Mouse (Mus musculus): Measurements from ENCODE around the gene Vldlr. TPM values are rescaled to one million over a fixed set of nuclear protein-coding genes. Genes with fewer than 3 reads are reported as not detected.

Vldlr gene
- total and polyA plus RNA-seq, 2 experiments from 2014 or later: 34.2 to 44.6 TPM

DNA sequence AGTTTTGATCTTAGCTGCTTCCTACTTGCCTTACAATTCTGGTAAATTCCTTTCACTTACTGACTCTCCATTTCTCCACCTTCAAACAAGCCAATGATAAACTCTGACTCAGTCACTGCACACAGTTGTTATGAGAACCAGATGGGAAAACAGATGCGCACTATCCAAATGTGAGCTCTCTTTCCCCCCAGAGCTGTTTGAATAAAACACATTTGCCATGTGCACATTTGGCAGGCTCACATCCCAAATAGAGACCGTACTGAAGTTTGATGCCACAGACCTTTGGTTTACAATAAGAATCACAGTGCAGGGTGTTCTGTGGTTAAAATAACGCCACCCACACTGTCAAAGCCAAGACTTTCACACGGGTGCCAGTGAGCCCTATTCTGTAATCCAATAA lies 43.8 kb downstream of the Vldlr start:
- Histone ChIP-seq H3K9ac (replicated peaks; ENCODE audit: low read length) (no peak overlapping the region), H3K4me1 (ENCODE audit: insufficient read depth, low read length) (no peaks in the 10 kb centered on the region), H3K27ac (no peak overlapping the region), H3K27me3 (ENCODE audit: insufficient read depth, low read length) (no peaks in the 10 kb centered on the region), H3K36me3 (ENCODE audit: insufficient read depth, low read length) (no peaks in the 10 kb centered on the region), H3K9me3 (ENCODE audit: low read length) (no peaks in the 10 kb centered on the region), H3K4me3 (ENCODE audit: low read length) (no peak overlapping the region), H3K4me2 (ENCODE audit: low read depth, low read length) (no peak overlapping the region)
- DNase-seq (ENCODE audit: low spot score) (peak; percentile 26), ATAC-seq (no peak)
- 55% methylated on average over 4 of the region's 4 CpGs for WGBS
- TF ChIP-seq CTCF (IDR thresholded peaks at IDR 0.05; ENCODE audit: low read depth): no peak

DNA sequence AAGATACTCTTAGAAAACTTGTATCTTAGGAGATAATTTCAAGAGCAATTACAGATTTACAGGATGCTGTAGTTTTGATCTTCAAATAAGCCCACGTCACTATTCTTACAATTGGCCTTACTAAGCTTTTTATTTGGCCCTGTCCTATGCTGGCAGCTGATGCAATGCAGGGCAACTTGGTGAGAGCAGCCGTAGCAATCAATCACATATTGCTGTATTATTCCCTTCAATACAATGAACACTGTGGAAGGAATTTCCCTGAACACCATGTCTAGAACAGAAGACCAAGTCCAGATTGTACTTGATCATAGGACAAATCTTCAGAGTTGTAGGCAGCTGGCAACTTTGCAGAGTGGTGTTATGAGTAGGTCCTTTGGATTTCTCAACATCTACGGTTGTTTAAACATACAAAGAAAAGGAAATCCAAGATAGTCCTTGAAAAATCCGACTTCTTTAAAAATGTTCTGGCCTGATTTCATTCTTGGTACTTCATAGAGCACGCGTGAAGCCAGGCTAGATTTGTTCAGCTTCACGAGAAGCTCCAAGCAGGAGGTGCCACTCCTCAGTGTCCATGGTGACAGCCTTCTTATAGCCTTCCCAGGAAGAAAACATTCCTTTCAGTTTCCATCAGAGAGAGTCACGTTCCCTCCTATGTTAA lies 44.5 kb downstream of the Vldlr start:
- Histone ChIP-seq H3K27ac (no peak overlapping the region), H3K4me3 (ENCODE audit: low read length) (no peak overlapping the region), H3K4me2 (ENCODE audit: low read depth, low read length) (no peak overlapping the region), H3K4me1 (ENCODE audit: insufficient read depth, low read length) (no peaks in the 10 kb centered on the region), H3K36me3 (ENCODE audit: insufficient read depth, low read length) (no peaks in the 10 kb centered on the region), H3K27me3 (ENCODE audit: insufficient read depth, low read length) (no peaks in the 10 kb centered on the region), H3K9me3 (ENCODE audit: low read length) (no peaks in the 10 kb centered on the region), H3K9ac (replicated peaks; ENCODE audit: low read length) (no peak overlapping the region)
- no peak for TF ChIP-seq CTCF (IDR thresholded peaks at IDR 0.05; ENCODE audit: low read depth)
- DNase-seq (ENCODE audit: low spot score) (no peak), ATAC-seq (no peak)
- 79% methylated on average over 8 of the region's 8 CpGs for WGBS

GRCm38 (mm10) chr19:27262141-27262540 lies 45.9 kb downstream of the Vldlr start:
- H3K27me3 ChIP-seq (ENCODE audit: insufficient read depth, low read length): no peaks in the 10 kb centered on the region
- 81% methylated on average over 3 of the region's 3 CpGs for WGBS
- ATAC-seq (no peak), DNase-seq (ENCODE audit: low spot score) (no peak)
- H3K4me2 ChIP-seq (ENCODE audit: low read depth, low read length): no peak overlapping the region
- H3K9ac ChIP-seq (replicated peaks; ENCODE audit: low read length): no peak overlapping the region
- no peaks in the 10 kb centered on the region for H3K4me1 ChIP-seq (ENCODE audit: insufficient read depth, low read length)
- H3K9me3 ChIP-seq (ENCODE audit: low read length): no peaks in the 10 kb centered on the region
- no peak overlapping the region for H3K4me3 ChIP-seq (ENCODE audit: low read length)
- no peak overlapping the region for H3K27ac ChIP-seq
- H3K36me3 ChIP-seq (ENCODE audit: insufficient read depth, low read length): no peaks in the 10 kb centered on the region
- no peak for TF ChIP-seq CTCF (IDR thresholded peaks at IDR 0.05; ENCODE audit: low read depth)

GRCm38 (mm10) chr19:27273385-27273784 lies 57.1 kb downstream of the Vldlr start:
- 76% methylated on average over 2 of the region's 2 CpGs for WGBS

GRCm38 (mm10) chr19:27274382-27274781 lies 58.1 kb downstream of the Vldlr start:
- no peaks in the 10 kb centered on the region for H3K4me1 ChIP-seq (ENCODE audit: insufficient read depth, low read length)
- H3K4me2 ChIP-seq (ENCODE audit: low read depth, low read length): no peak overlapping the region
- H3K9ac ChIP-seq (replicated peaks; ENCODE audit: low read length): no peak overlapping the region
- no peak for DNase-seq (ENCODE audit: low spot score)
- H3K27me3 ChIP-seq (ENCODE audit: insufficient read depth, low read length): no peaks in the 10 kb centered on the region
- H3K36me3 ChIP-seq (ENCODE audit: insufficient read depth, low read length): no peaks in the 10 kb centered on the region
- H3K9me3 ChIP-seq (ENCODE audit: low read length): no peaks in the 10 kb centered on the region
- H3K4me3 ChIP-seq (ENCODE audit: low read length): no peak overlapping the region
- ATAC-seq: no peak
- TF ChIP-seq CTCF (IDR thresholded peaks at IDR 0.05; ENCODE audit: low read depth): no peak
- 98% methylated on average over 1 of the region's 1 CpGs for WGBS
- no peak overlapping the region for H3K27ac ChIP-seq

More at GRCm38 (mm10) chr19:27273385-27273784, 57.1 kb downstream of the Vldlr start:
- Histone ChIP-seq H3K4me3 (ENCODE audit: low read length) (no peak overlapping the region), H3K9ac (replicated peaks; ENCODE audit: low read length) (no peak overlapping the region), H3K9me3 (ENCODE audit: low read length) (no peaks in the 10 kb centered on the region), H3K27me3 (ENCODE audit: insufficient read depth, low read length) (no peaks in the 10 kb centered on the region), H3K27ac (no peak overlapping the region), H3K4me2 (ENCODE audit: low read depth, low read length) (no peak overlapping the region), H3K4me1 (ENCODE audit: insufficient read depth, low read length) (no peaks in the 10 kb centered on the region), H3K36me3 (ENCODE audit: insufficient read depth, low read length) (no peaks in the 10 kb centered on the region)
- DNase-seq (ENCODE audit: low spot score) (no peak), ATAC-seq (no peak)
- TF ChIP-seq CTCF (IDR thresholded peaks at IDR 0.05; ENCODE audit: low read depth): no peak

DNA sequence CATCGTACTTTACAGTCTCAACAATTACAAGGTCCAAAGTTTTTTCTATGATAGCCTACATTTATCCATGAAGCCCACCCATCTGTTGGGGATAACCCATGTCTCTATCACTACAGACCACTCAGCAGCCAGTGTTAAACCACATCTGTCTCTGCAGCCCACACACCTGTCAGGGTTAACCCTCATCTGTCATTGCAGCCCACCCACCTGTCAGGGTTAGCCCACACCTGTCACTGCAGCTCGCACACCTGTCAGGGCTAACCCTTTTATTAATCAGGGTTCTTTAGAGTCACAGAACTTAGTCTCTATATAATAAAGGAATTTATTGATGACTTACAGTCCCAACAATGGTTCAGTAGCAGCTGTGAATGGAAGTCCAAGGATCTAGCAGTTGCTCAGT lies 62.9 kb downstream of the Vldlr start:
- Histone ChIP-seq H3K4me2 (ENCODE audit: low read depth, low read length) (no peak overlapping the region), H3K9ac (replicated peaks; ENCODE audit: low read length) (no peak overlapping the region), H3K36me3 (ENCODE audit: insufficient read depth, low read length) (no peaks in the 10 kb centered on the region), H3K4me3 (ENCODE audit: low read length) (no peak overlapping the region), H3K27me3 (ENCODE audit: insufficient read depth, low read length) (no peaks in the 10 kb centered on the region), H3K27ac (no peak overlapping the region), H3K9me3 (ENCODE audit: low read length) (no peaks in the 10 kb centered on the region), H3K4me1 (ENCODE audit: insufficient read depth, low read length) (no peaks in the 10 kb centered on the region)
- ATAC-seq: no peak
- DNase-seq (ENCODE audit: low spot score): no peak
- WGBS: 93% methylated on average over 2 of the region's 2 CpGs
- no peak for TF ChIP-seq CTCF (IDR thresholded peaks at IDR 0.05; ENCODE audit: low read depth)

Other genes starting within 250 kb of the Vldlr start
- gene Kcnv2, start 106.1 kb downstream of the Vldlr start, total RNA-seq (2014; rRNA removed): 0.36 and 0.58 TPM in 2 replicates
- gene Kcnv2, start 106.1 kb downstream of the Vldlr start, polyA plus RNA-seq (2015; fragmentation: Nextera tagmentation; extraction: Ambion mirVana): 0.15 and 0.16 TPM in 2 replicates
- gene Pum3, start 213.3 kb downstream of the Vldlr start, total RNA-seq (2014; rRNA removed): 13.1 and 15.7 TPM in 2 replicates
- 50.3 and 58.9 TPM in 2 replicates for gene Pum3, start 213.3 kb downstream of the Vldlr start, polyA plus RNA-seq (2015; fragmentation: Nextera tagmentation; extraction: Ambion mirVana)

Data from hindbrain, postnatal 0 days (tissue).